Mouse (Mus musculus): ENCODE measurements around the gene Chrnd.

The Chrnd gene

DNA sequence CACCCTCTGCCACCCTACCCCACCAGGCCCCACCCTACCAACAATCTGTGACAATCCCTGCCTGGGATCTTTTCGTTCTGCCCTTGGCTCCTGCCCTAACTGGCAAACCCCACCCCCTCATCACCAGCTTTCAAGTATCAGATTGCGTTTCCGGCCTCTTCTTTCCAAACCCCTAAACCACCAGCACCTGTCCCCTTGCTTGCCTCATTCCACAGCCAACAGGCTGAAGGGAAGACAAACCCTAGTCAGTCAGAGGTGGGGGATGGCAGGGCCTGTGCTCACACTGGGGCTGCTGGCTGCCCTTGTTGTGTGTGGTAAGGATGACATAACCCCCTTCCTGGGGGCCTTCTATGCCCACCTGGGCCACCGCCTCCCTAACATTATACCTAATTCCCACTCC, at the start of gene Chrnd:
TSS of gene Chrnd (plus strand) at position 179 of the 400 bp plus-strand sequence.
- no peak for DNase-seq

DNA sequence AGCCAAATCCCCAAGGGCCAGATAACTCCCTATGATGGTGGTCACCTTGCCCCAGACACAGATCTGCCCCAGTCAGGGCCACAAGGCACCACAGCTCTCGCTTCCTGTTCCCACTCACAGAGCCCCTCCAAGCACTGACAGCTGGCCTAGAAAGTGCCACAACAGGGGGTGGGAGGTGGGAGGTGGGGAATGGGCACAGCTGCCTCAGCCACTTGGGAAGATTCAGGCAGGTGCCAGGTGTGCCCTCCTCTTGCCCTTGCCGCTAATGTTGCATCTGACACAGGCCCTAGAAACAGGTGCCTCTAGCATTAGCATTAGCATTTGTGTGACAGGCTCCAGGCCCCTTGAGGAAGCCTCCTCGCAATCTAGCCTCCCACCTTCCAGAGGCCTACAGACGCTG, 48.9 kb upstream of the Chrnd start:
- no peak for DNase-seq

DNA sequence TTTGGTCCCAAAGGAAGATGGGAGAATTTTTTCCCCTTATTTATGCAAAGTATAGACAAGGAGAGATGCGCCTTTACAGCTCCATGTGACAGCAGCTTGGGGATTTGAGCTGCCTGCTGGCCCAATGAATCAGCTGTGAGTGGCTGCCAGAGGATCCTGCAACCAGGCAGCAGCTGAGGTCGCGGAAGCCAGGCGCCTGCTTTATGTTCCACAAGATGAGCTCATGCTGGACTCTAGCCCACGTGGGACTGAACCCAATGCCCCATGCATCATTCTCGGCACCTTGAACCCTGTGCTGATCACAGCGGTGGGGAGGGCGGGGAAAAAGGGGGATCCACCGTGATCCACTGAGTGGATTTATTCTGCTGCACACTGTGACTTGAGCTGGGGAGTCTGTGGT, 48.0 kb upstream of the Chrnd start:
- DNase-seq, result no peak

DNA sequence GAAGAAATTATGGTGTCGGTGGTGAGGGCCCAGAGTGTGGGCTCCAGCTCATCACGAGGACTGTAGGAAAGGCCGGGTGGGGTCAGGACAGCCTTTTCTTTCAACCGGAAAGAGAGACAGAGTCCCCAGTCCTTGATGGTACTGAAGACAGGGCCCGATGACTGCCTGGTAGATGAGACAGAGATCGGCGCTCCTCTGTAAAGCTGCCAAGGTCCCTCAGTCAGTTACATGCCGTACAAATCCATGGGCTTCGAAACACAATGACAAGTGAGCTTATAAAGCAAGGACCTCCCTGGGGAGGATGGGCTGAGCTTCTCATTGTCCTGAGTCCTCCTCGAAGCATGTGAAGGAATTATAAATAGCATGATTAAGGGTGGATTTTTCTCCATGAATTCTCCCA, 47.3 kb upstream of the Chrnd start:
- DNase-seq, result no peak

DNA sequence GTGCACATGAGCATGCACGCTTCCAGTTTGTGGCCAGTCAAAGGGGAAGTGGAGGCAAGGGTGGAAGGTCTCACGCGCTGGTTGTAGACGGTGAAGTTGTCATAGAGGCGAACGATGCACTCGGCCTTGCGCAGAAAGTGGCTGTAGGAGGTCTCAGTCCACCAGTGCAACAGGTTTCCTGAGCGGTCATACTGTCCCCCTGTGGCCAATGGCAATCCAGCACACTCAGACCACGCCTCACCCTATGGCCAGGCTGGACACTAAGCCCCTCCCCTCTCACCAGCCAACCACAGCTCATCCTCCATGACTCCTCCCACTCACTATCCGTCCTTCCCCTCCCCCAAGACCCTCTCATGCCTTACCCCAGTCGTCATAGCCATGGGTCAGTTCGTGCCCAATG, 41.0 kb upstream of the Chrnd start:
- DNase-seq, result no peak

DNA sequence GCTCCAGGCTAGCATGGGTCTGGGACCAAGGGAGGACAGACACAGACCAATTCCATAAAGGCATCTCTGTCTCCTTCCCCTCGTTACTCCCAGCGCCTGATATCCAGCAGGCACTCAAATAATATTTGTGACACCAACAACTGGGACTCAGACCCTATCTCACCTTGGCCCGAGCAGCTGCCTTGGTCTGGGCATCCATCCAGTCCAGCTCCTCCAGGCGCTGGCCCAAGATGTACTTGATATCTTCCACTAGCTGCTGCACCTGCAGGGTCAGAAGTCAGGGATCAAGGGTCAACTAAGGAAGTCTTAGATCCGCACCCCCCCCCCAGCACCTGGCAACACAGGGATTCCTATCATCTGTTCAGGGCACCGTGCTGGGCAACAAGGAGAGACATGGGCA, 39.1 kb upstream of the Chrnd start:
- no peak for DNase-seq

DNA sequence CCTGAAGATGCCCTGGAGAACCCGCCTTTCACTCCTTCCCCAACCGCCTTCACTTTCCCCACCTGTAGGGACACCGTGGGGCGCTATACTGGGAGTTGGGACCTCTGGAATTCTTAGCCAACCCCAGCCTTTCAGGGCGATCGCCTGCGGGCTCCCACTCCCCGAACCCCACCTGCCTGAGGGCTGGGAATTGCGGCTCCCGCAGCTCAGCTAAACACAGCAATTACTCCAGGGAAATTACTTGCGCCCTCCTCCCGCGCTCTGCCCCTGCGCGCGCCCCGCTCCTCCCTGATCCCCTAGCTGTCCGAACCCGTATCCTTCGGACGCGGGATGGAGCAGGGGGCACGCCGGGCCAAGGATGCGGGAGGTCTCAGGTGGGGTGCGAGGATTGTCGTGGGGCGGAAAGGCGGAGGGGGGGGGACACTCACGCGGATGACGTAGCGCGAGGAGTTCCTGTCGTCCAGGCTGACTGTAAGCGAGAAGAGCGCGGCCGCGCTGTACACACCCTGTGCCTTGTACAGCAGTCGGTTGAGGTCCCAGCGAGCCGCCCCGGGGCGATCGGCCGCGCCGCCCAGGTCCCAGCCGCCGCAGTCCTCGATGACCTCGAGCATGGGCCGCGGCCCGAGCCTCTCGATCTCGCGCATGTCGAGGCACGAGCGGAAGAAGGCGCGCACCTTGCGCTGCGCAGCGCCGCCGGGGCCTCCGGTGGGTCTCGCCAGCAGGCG, 36.5 kb upstream of the Chrnd start:
- no peak for DNase-seq

DNA sequence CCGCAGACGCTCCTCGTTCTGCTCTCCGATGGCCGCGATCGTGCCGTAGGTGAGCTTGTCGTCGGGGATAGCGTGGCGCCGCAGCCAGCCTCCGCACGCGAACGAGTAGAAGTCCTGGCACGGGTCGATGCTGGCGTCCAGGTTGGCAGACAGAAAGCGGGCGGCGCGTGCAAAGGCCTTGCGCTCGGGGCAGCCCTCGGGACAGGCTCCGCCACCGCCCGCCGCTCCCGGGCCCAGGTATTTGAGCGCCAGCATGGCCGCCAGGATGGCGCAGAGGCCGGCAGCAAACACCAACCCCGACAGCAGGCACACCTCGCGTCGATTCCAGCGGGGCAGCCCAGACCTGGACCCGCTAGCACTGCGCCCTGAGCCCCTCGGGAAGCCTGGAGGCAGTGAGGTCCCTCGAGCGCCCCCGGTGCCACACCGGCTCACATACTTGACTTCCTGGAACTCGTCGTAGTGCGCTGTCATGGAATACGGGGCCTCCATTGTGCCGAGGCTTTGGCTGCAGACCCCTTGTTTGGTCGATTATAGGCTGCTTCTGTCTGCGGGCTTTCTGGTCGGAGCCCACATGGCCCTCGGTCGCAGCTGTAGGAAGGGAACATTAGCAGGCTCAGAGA, 35.8 kb upstream of the Chrnd start:
- DNase-seq, result no peak

DNA sequence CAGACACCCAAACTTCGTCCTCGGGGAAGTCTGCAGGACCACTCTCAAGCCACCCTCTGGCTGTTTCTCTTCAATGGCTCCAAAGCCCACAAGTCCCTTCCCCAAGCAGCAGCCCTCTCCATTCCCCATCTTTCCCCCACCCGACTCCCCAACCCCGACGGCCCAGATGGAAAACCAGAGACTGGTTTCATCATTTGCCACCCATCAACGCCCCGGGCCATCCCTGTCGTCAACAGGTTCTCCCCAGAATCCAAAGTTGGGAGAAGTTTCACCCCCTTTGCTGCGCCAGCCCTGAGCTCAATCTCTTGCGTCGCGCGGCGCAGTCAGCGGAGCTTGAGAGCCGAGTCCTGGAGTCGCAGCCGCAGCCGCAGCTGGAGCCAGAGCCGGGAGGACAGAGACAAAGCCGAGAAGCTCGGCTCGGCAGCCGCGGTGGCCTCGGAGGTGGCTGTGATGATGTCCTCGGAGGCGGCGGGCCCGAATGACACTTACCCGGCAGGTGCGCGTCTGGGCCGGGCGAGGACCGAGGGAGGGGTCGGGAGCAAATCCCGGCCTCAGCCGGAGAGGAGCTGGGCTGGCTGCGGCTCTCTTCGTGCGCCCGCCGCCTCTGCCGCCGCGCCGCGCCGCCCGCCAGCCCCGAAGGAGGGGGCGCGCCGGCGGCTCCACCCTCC, 34.7 kb upstream of the Chrnd start:
- no peak for DNase-seq

DNA sequence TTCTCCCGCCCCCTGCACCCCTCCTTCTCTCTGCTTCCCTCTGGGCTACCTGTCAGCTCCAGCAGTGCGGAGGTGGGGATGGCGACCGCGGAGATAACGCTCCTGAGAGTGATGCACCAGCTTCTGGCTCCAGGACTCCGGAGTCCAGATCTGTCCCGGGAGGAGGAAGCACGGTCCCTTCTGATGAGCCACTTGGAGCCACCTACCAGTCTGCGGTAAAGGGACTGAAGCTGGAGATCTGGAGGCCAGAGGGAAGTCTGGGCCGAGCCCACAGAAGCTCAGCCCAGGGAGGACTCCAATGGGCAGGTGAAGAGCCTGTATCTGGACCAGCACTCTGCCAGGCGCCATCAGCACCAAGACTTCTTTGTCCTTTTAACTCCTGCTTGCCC, 34.2 kb upstream of the Chrnd start, which contains the start of gene Ecel1:
TSS of gene Ecel1 (minus strand) at position 323 of the 389 bp plus-strand sequence.
- DNase-seq, result no peak

DNA sequence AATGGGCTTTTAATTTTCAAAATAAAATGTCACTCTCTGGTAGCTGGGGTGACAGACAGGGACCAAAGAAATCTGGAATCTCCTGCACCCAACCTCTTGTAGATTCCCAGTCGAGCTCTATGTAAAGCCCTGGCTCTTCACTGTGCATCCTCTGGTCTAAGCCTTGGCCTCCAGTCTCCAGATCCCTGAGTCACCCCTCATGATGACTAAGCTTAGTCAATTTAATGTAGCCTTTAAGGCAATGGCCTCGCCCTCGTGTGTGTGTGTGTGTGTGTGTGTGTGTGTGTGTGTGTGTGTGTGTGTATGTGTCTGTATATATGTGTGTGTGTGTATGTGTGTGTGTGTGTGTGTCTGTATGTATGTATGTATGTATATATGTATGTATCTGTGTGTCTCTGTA, 31.0 kb upstream of the Chrnd start:
- no peak for DNase-seq

DNA sequence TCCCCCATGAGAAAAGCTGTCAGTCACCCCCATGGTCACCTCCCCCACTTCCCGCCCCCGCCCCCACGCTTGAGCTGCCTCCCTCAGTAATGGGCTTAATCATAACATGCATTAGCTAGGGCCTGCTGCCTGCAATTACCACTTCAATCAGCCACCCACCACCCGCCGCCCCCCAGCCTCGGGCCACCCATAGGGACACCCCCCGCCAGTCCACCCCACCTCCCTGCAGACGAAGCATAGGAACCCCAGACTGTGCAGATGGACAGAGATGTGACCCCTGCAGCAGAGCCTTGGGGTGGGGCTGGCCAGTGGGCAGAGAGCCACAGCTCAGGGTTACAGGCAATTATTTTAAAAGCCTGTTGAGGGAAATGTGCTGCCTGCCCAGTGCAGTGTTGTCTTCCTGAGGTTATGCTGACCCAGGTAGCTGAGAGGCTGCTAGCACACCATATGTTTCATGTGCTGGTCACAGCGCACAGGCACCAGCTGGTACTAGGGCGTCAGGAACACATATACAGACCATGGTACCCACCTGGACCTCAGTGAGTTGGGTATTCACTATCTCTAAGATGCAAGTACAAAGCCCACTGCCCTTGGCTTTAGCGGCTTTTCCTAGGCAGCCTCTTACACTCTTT, 26.1 kb upstream of the Chrnd start:
- no peak for DNase-seq

DNA sequence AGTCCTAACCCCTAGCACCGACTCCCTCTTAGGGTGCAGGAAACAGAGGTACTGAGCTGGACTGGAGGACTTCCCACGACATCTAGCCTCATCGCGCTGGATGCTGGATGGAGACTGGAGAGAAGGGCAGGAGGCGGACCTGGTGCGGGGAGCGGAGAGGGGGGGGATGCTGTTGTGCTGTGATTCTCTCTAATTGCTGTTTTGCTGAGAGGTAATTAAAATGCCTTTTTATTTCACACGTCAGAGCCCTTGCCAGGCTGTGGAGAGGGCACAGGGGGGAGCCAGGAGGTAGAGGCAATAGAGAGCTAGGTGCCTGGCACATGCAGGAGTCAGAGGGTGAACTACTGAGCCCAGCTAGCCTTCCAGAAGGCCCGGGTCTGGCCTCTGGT, 25.6 kb upstream of the Chrnd start:
- no peak for DNase-seq

DNA sequence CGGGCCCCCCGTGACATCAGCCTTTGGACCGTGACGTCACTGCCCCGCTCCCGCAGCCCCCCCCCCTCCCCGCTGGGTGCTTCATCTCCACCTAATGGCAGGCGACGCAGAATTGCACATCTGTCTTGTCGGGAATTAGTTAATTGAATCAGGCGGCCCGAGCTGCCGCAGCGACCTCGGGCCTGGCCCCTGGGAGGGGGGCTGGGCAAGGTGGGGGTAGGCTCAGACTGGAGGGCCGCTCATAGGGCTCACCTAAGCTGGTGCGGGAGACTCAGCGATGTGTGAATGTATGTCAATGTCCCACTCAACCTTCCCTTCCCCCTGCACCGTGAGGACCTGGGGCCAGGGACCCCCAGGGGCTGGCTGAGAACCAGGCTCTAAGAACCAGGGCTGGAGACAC, 19.9 kb upstream of the Chrnd start:
- DNase-seq, result no peak

DNA sequence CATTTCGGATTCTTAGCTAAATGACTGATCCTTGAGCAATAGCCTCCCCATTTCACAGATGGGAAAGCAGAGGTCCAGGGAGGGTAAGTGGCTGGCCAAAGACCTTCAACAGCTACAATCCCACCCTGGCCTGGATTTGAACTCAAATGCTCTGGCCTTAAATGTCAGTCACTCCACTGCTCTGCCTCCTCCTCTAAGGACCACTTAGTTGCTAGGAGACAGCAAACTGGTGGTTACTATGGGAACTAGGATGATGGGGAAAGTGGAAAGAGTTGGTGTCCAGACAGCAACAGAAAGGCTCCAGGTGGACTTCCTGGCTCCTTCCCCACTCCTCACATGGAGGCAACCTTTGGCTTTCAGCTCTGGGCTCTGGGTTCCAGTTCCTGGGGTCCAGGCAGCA, 19.1 kb upstream of the Chrnd start:
- no peak for DNase-seq

DNA sequence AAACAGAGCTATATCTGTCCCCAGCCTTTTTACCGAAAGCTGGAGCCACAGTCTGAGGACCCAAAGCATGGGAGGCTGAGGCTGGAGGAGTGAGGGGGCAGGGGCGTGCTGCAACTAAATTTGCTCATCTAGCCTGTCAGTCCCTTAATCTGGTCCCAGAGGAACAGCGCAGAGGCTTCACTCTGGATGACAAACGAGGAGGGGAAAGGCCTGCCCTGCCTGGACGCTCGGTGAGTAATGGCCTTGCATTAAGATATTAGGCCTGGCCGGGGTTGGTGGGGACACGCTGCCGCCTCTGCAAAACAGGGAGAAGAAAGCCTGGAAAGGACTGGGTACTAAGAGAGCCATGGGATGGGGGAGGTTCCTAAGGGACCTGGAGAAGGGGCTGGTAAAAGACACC, 18.1 kb upstream of the Chrnd start:
- DNase-seq, result no peak

DNA sequence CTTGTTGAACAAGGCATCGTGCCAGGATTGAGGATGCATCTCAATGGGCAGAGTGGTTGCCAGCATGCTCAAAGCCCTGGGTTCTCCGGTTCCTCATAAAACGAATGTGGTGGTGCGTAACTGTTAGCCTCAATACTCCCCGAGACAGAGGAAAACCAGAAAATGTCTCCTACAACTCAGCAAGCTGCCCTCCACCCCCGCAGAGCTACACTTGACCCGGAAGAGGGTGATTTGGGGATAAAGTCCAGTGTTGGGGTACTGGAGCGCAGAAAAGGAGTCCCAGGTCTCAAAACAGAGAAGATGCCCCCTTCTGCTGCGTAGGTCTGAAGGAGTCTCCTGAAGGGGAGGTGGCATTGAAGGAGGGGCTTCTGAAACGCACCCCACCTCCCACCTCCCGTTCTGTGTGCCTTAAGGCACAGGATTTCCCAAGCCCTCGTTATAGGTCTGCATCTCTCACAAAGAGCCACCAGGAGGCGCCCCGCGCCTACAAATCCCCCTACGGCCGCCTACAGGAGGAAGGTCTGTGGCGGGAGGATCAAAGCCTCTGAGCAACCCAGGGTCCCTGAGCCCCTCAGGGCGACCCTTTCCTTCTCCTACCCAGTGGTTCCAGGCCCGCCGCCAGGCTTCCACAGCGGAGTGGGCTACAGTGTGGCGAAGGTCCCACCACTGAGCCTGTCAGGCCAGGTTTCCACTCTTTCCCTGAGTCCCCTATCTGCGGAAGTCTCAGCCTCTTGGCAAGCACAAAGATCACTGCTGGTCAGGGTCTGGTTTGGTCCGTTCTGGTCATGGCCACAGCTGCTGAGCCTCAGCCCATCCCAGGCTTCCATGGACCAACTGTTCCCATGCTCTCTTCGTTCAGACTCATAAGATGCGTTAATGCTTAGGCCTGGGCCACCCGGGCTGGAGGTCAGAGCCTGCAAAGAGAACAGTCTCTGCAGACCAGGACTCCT, 16.1 kb upstream of the Chrnd start:
- peak; percentile 26 for DNase-seq

DNA sequence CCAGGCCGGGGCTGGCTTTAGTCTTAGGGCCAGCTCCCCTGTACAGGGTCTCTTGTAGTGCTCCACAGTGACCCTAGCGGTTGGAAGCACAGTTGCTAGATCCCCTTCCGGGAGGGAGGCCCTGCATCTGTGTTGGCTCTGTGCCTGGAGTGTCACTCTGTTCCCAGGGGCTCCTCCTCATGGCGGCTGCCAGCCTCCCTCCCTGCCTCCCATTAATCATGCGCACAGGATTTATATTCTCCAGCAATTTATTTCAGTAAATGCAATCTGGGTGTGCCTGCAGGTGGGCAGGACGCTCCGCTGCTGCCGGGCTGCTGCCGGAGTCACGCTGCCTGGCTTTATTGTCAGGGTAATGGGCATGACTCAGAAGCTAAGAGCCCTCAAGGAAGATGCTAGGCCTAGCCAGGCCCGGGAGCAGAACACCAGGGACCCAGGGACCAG, 14.5 kb upstream of the Chrnd start:
- DNase-seq, result no peak

DNA sequence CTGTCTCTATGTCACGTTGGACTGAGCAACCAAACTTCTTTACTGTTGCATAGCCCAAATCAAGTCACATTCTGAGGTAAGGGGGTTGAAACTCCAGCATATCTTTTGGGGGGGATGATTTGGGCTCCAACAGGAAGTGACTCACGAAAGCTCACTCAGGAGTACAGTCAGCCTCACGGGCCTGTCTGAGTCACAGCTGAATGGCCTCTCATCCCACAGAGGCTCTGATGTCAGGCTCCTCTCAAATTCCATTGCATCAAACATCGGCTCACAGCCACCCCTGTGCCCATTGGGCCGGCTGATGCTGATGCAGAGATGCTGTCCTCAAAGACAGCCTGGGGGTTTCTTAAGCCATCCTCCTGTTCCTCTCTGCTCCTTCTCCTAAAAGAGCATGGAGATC, 9.5 kb upstream of the Chrnd start:
- DNase-seq, result no peak

DNA sequence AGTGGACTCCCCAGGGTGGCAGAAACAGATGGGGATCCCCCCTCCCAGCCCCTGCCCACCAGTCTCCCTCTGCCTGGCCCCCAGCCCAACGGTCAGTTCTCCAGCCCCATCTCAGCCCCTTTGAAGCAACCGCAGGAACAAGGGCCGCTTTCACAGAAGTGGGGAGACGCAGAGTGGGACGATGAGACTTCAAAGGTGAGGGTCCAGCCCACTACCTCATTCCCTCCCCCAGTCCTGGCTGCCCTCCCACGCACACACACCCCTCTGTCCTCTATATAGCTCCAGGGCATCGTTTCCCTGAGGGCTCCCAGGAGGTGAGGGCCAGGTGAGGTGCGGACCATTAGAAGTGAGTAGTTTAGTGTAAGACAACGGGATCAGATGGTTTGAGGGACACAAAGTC, 7.4 kb upstream of the Chrnd start, which contains the start of gene Prss56:
TSS of gene Prss56 (plus strand) at position 301 of the 400 bp plus-strand sequence.
- DNase-seq, result no peak

DNA sequence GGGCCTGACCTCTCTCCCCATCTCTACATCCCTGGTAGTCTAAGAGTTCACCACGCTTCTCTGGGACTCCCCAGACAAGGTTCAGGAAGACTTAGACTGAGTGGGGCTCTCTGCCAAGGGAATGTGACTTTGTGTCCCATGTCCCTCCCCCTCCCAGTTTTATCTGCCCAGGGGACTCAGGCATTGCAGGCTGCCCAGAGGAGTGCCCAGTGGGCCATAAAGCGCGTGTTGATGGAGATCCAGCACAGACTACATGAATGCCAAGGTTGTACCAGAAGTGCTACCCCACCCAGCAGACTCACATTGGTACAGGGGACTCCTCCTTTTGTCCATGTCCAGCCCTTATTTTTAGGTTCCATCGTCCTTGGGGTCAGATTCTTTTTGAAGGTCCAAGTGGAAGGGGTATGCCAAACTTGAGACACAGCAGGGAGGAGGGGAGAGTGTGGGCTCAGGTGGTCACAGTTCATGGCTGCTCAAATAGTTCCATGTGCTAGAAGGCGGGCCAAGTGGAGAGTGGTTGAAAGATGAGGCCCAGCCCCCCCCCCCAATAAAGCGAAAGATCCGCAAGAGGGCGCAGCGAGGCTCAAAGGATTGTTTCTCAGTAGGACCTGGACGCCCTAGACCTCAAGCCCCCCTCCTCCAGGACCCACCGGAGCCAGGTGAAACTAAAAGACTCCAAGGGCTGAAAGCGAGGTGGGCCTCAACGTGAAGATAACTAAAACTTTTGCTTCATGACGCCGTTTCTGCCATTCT, 6.2 kb upstream of the Chrnd start:
- no peak for DNase-seq

DNA sequence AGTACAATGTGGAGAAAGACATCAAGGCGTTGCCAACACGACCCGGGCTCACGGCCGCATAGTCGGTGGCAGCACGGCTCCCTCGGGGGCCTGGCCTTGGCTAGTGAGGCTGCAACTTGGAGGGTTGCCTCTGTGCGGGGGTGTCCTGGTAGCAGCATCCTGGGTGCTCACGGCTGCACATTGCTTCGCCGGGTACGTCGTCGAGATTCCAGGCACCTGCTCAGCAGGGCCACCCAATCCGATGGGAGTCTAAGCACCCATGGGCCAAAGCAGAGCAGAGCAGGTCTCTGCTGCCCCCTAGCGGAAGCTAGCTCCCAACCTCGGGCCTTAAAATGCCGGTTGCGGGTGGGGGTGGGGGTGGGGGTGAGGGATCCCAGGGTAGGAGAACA, 5.7 kb upstream of the Chrnd start:
- DNase-seq, result peak; percentile 42
